Mouse (Mus musculus) heart, adult 8-10 months (tissue): ENCODE measurements around the gene Lama4. TPM values are rescaled to one million over a fixed set of nuclear protein-coding genes. Genes with fewer than 3 reads are reported as not detected.

ENCODE experiments used
- DNase-seq: peaks from one replicate; pipeline ENCODE4 v3.0.0; 2022; ENCODE audit warnings: low spot score
- total RNA-seq, 4 experiments: library from RNA; stranded (reverse); gene quantifications; 2 replicates each; pipeline ENCODE4 v1.2.4; 2022

The Lama4 gene
- total RNA-seq, 4 experiments from 2014 or later = 42.0 to 57.9 (median 52.5) TPM

GRCm38 (mm10) chr10:38994719-38995450, 29.6 kb downstream of the Lama4 start:
- no peak for DNase-seq

DNA sequence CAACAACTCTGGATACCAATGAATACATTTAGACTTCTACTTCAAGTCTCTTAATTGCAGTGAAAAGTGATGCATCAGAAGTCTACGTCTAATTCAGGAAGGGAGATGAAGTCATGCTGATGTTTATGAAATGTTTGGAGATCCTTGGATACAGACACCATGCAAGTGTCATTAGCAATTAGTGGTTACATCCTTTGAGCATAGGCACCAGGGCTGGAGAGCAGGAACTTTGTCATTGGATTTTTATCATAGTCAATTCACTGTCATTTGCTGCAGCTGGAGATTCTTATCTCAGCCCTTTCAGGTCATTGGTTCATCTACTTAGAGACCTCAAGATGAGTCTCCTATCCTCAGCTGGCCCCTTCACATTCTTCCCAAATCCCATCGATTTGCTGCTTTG, 30.6 kb downstream of the Lama4 start:
- DNase-seq = no peak

- no peak for DNase-seq
These were observed 35.6 kb downstream of the Lama4 start for GRCm38 (mm10) chr10:39000951-39001350.

- no peak for DNase-seq
These were observed 37.2 kb downstream of the Lama4 start for GRCm38 (mm10) chr10:39002521-39002920.

DNA sequence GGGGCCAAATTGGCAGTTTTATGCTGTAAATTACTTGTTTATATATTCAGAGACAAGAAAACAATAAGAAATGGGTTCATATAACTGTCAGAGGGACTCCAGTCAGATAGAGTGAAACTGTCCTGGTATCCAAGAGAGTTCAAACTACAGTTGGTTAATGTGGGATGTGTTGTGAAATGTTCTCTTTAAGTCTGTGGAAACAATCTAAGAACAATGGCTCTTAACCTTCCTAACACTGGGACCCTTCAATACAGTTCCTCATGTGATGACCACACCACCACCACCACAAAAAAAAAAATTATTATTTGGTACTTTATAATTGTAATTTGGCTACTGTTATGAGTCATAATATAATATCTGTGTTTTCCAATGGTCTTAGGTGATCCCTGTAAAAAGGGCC, 38.2 kb downstream of the Lama4 start:
- no peak for DNase-seq

DNA sequence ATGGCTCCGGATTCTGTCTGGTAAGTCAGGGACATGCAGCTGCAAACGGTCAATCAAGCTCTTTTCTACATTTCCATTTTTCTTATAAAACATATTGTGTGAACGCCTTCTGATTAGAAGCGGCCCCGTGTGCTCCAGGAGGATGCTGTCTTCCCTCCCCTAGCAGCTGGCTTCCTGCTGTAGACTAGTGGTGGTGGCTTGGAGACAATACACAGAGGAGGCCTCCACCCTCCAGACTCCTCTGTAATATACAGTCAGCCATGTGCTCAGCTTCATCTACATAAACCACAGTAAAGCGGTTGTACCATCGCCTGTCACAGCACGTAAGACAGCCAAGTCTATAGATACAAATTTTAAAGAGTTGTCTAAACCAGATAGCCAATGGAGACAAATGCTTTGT, 40.2 kb downstream of the Lama4 start:
- no peak for DNase-seq

DNA sequence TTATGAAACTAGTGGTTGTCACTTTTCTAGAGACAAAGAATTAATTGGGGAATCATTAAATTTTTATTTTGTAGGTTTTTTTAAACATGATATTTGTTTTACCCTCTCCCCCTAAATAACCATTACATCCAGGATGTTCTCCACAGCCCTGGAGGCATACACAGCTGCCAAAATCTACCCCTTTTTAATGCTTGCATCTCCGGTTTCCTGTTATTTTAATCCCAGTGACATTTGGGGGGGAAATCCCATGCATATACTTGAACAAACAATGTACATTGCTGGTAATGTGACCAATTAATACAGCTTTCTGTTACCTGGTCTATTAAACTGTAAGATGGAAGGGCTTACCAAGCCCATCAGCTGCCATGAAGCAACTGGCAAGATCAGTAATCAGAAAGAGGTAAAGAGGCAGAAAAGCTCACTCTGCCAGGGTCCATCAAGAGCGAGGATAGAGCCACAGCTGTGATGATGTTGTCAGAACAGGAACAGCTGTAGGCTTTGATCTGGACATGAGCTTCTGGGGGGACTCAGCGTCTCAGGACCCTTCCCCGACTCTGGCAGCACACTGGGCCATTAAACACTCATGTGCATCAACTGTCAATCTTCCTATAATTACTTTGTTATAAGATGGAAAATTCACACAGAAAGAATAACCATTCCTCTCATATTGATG, 41.3 kb downstream of the Lama4 start:
- DNase-seq = no peak

- DNase-seq = no peak
These were observed 49.5 kb downstream of the Lama4 start for GRCm38 (mm10) chr10:39014836-39015235.

GRCm38 (mm10) chr10:39017986-39018385, 52.7 kb downstream of the Lama4 start:
- no peak for DNase-seq

- DNase-seq = no peak
These were observed 53.3 kb downstream of the Lama4 start for GRCm38 (mm10) chr10:39018635-39019034.

- DNase-seq = no peak
These were observed 58.4 kb downstream of the Lama4 start for GRCm38 (mm10) chr10:39023618-39024256.

DNA sequence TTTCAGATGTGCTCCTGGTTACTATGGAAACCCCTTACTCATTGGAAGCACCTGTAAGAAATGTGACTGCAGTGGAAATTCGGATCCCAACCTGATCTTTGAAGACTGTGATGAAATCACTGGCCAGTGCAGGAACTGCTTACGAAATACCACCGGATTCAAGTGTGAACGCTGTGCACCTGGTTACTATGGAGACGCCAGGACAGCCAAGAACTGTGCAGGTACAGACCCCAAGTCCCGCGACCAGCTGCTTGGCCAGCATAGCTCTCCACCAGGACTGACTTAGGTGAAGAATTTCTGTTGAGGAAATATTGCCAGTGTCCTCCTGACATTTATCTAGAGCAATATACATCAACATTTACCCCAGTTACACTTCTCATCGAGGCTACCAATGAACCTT, 61.2 kb downstream of the Lama4 start:
- DNase-seq = no peak

GRCm38 (mm10) chr10:39027058-39027457, 61.7 kb downstream of the Lama4 start:
- DNase-seq = no peak

- no peak for DNase-seq
These were observed 63.1 kb downstream of the Lama4 start for GRCm38 (mm10) chr10:39028403-39028802.

DNA sequence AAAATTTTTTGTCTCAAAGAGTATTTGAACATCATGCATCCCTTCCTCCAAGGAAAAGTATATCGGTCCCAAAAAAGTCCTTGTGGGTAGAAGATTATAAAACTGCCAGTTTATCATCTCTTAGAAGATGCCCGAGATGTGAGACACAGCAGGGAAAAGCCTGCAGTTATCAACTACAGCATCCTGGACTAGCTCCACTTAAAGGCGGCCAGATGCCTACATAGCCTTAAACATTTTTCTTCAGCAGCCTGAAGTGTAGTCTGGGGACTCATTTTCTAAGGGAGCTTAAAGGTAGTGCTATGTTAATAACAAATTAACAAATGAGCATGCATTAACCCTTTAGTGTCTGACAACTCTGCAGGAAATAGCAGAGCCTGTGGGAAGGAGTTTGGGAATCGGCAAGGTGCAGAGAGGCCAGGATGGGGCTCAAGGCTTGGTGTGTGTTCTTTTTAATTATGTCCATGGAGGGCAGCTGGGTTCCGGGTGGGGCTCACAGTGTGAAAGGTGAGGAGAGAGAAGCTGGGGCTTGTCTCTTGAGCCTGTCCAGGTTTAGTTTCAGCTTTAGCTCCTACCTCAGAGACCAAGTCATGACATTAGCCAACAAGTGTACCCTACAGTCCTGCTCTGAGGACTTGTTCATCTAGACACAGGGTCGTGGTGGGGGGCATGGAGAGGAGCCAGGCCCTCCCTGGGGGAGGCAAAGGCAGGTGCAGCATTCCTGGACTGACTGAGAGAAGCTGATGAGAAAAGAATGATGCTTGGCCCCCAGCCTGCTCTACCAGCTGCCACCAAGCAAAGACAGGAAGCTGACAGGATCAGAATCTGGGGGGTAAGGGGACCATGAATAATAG, 64.2 kb downstream of the Lama4 start:
- DNase-seq = no peak

GRCm38 (mm10) chr10:39030148-39030685, 64.9 kb downstream of the Lama4 start:
- no peak for DNase-seq

DNA sequence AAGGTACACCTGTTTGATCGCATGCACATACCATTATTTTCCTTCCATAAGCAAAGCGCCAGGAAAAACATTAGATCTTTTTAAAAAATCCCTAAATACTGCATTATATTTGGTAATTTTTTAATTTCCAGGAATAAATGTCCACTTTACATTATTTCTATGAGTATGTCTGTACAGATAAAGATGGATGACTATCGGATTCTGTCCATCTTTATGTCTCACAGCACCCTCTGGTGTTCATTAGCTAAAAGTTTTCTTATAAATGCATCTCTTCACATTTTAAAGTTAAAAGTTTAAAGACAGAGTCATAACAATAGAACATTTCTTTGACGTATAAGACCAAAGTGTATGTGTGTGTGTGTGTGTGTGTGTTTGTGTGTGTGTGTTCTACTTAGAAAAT, 74.2 kb downstream of the Lama4 start:
- no peak for DNase-seq

DNA sequence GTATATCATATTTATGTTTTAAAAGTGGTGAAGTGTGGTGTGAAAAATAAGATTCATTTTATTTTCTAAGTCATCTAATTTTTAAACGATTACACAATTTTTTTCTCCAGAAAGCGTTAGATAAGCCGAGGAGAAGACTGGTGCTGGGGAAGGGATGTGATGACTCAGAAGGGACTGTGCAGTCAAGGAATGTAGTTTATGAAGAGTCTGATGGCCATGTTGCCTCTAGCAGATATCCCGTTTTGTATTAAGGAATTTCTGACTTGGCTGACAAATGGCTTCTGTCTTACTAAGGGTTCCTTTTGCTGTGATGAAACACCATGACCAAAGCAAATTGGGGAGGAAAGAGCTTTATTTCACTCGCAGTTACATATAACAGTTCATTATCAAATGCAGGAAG, 74.7 kb downstream of the Lama4 start:
- no peak for DNase-seq

GRCm38 (mm10) chr10:39044476-39044995, 79.2 kb downstream of the Lama4 start:
- no peak for DNase-seq

- DNase-seq = peak; percentile 33
These were observed 79.8 kb downstream of the Lama4 start for GRCm38 (mm10) chr10:39045111-39045510.

DNA sequence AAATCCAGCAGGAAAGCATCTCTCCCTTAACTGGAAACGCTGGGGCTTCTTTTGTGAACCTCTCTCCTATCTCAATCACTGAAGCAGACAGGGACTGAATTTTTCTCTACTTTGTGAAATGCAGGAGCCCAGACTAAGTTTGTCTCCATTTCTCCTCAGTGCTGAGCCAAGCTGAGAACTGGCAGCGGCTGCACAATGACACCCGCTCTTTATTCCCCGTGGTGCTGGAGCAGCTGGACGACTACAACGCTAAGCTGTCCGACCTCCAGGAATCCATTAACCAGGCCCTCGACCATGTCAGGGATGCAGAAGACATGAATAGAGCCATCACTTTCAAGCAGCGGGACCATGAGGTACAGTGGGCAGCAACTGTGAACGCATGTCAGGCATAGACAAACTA, 82.5 kb downstream of the Lama4 start:
- DNase-seq = no peak
